Mouse (Mus musculus) liver, embryonic 12.5 days (tissue): ENCODE measurements around the gene Pfn3. TPM values are rescaled to one million over a fixed set of nuclear protein-coding genes. Genes with fewer than 3 reads are reported as not detected.

Source experiments
- ATAC-seq: fragments of 200-750 bp; cut with Nextera tagmentation; 2 replicates; pipeline ENCODE4 v1.8.0; 2017; ENCODE audit warnings: moderate number of reproducible peaks, mild to moderate bottlenecking, moderate library complexity
- H3K27ac ChIP-seq: fragments of 300-500 bp; sonication (generic); 2 replicates; pipeline ENCODE4 v1.5.1; 2016; ENCODE audit warnings: mild to moderate bottlenecking
- H3K27me3 ChIP-seq: fragments of 300-500 bp; sonication (generic); replicated peaks from 2 replicates; pipeline ENCODE4 v1.6.1; 2016; ENCODE audit warnings: mild to moderate bottlenecking, moderate library complexity
- H3K36me3 ChIP-seq: fragments of 300-500 bp; sonication (generic); 2 replicates; pipeline ENCODE4 v1.6.1; 2016; ENCODE audit warnings: mild to moderate bottlenecking, moderate library complexity
- H3K4me1 ChIP-seq: fragments of 300-500 bp; sonication (generic); 2 replicates; pipeline ENCODE4 v1.6.1; 2016
- H3K4me2 ChIP-seq: fragments of 300-500 bp; sonication (generic); 2 replicates; pipeline ENCODE4 v1.6.1; 2016; ENCODE audit warnings: mild to moderate bottlenecking, moderate library complexity
- H3K4me3 ChIP-seq: fragments of 300-500 bp; sonication (generic); 2 replicates; pipeline ENCODE4 v1.5.1; 2016; ENCODE audit warnings: mild to moderate bottlenecking, moderate library complexity
- H3K9ac ChIP-seq: fragments of 300-500 bp; sonication (generic); 2 replicates; pipeline ENCODE4 v1.6.1; 2016; ENCODE audit warnings: mild to moderate bottlenecking, moderate library complexity
- H3K9me3 ChIP-seq: fragments of 300-500 bp; sonication (generic); replicated peaks from 2 replicates; pipeline ENCODE4 v1.6.1; 2016; ENCODE audit warnings: mild to moderate bottlenecking, moderate library complexity
- WGBS: fragments of 180-500 bp; shearing (Covaris S2); methylation state at CpG from one replicate; pipeline ENCODE4 v1.1.7; 2016; ENCODE audit not compliant: insufficient replicate concordance; 5-methylcytosine and 5-hydroxymethylcytosine counted together
- microRNA-seq: library from miRNA; unstranded; fragments of <30 nt; microRNA quantifications from one replicate; pipeline ENCODE4, GENCODE M21; 2017
- polyA plus RNA-seq: library from polyadenylated mRNA; unstranded; fragments of >200 nt; fragmentation: Nextera tagmentation; extraction: Ambion mirVana; gene quantifications from 2 replicates; pipeline ENCODE4 v1.2.1, GENCODE M21; 2016

Gene Pfn3
- polyA plus RNA-seq, 1 experiment from 2014 or later: not detected

GRCm38 (mm10) chr13:55375877-55376276 lies 39.2 kb downstream of the Pfn3 start:
- H3K4me3 ChIP-seq: no peak overlapping the region
- 63% methylated on average over 2 of the region's 2 CpGs for WGBS
- H3K27me3 ChIP-seq: peaks cover 53% of the 10 kb centered on the region
- peaks cover 6% of the 10 kb centered on the region; the same call in 1 of the 2 replicates for H3K4me1 ChIP-seq
- H3K27ac ChIP-seq: no peak overlapping the region
- no peak for ATAC-seq
- H3K4me2 ChIP-seq: no peak overlapping the region
- H3K9ac ChIP-seq: no peak overlapping the region
- H3K9me3 ChIP-seq: no peaks in the 10 kb centered on the region
- H3K36me3 ChIP-seq: no peaks in the 10 kb centered on the region

- H3K27ac ChIP-seq: no peak overlapping the region
- peaks cover 19% of the 10 kb centered on the region for H3K4me1 ChIP-seq
- no peaks in the 10 kb centered on the region for H3K36me3 ChIP-seq
- H3K9me3 ChIP-seq: no peaks in the 10 kb centered on the region
- ATAC-seq: no peak
- peaks cover 45% of the 10 kb centered on the region for H3K27me3 ChIP-seq
- H3K4me3 ChIP-seq: no peak overlapping the region
- H3K4me2 ChIP-seq: no peak overlapping the region
- 54% methylated on average over 6 of the region's 6 CpGs for WGBS
- no peak overlapping the region for H3K9ac ChIP-seq
Measured at GRCm38 (mm10) chr13:55374206-55374924, 40.7 kb downstream of the Pfn3 start.

- H3K27me3 ChIP-seq: peaks cover 30% of the 10 kb centered on the region
- 47% methylated on average over 4 of the region's 5 CpGs for WGBS
- ATAC-seq: no peak
- H3K4me3 ChIP-seq: no peak overlapping the region
- H3K27ac ChIP-seq: no peak overlapping the region
- H3K9me3 ChIP-seq: no peaks in the 10 kb centered on the region
- no peak overlapping the region for H3K4me2 ChIP-seq
- no peaks in the 10 kb centered on the region for H3K36me3 ChIP-seq
- H3K4me1 ChIP-seq: peaks cover 37% of the 10 kb centered on the region
- H3K9ac ChIP-seq: no peak overlapping the region
Measured at GRCm38 (mm10) chr13:55371740-55372139, 43.3 kb downstream of the Pfn3 start.

- H3K9ac ChIP-seq: no peak overlapping the region
- peak overlapping the region; percentile 69; the same call in 1 of the 2 replicates for H3K4me2 ChIP-seq
- peaks cover 30% of the 10 kb centered on the region for H3K27me3 ChIP-seq
Measured at GRCm38 (mm10) chr13:55371007-55371681, 43.9 kb downstream of the Pfn3 start.

GRCm38 (mm10) chr13:55370234-55370633 lies 44.8 kb downstream of the Pfn3 start:
- ATAC-seq: 0 out of 2 replicates have a peak, but pooled peaks have one; percentile 7
- peak overlapping the region; percentile 44 for H3K4me3 ChIP-seq

More at GRCm38 (mm10) chr13:55371007-55371681, 43.9 kb downstream of the Pfn3 start:
- Histone ChIP-seq H3K4me1 (peaks cover 38% of the 10 kb centered on the region), H3K4me3 (no peak overlapping the region), H3K36me3 (no peaks in the 10 kb centered on the region), H3K27ac (no peak overlapping the region), H3K9me3 (no peaks in the 10 kb centered on the region)
- ATAC-seq: no peak
- WGBS: 55% methylated on average over 8 of the region's 8 CpGs

GRCm38 (mm10) chr13:55369531-55370114 lies 45.4 kb downstream of the Pfn3 start, which contains the start of gene Rgs14:
Rgs14 (plus strand) TSS chr13:55369732.
- peaks cover 38% of the 10 kb centered on the region for H3K4me1 ChIP-seq
- H3K9ac ChIP-seq: peak within 1 kb of the TSS; percentile 47
- WGBS: 14% methylated on average over 13 of the region's 13 CpGs
- ATAC-seq: peak; percentile 82
- H3K4me2 ChIP-seq: peak within 1 kb of the TSS; percentile 69
- H3K27ac ChIP-seq: peak within 1 kb of the TSS; percentile 58
- H3K4me3 ChIP-seq: peak within 1 kb of the TSS; percentile 44
- peaks cover 25% of the 10 kb centered on the region for H3K27me3 ChIP-seq
- H3K9me3 ChIP-seq: no peaks in the 10 kb centered on the region
- no peaks in the 10 kb centered on the region for H3K36me3 ChIP-seq

More at GRCm38 (mm10) chr13:55370234-55370633, 44.8 kb downstream of the Pfn3 start:
- peaks cover 38% of the 10 kb centered on the region for H3K4me1 ChIP-seq
- H3K9me3 ChIP-seq: no peaks in the 10 kb centered on the region
- H3K27me3 ChIP-seq: peaks cover 25% of the 10 kb centered on the region
- no peak overlapping the region for H3K27ac ChIP-seq
- H3K9ac ChIP-seq: peak overlapping the region; percentile 47
- H3K4me2 ChIP-seq: peak overlapping the region; percentile 69
- no peaks in the 10 kb centered on the region for H3K36me3 ChIP-seq
- 33% methylated on average over 3 of the region's 3 CpGs for WGBS

- Histone ChIP-seq H3K4me2 (no peak overlapping the region), H3K36me3 (no peaks in the 10 kb centered on the region), H3K4me3 (no peak overlapping the region), H3K9me3 (no peaks in the 10 kb centered on the region), H3K4me1 (peaks cover 38% of the 10 kb centered on the region), H3K27me3 (peaks cover 14% of the 10 kb centered on the region; the same call in 1 of the 2 replicates), H3K27ac (no peak overlapping the region), H3K9ac (no peak overlapping the region)
- WGBS: 65% methylated on average over 7 of the region's 7 CpGs
- ATAC-seq: no peak
Measured at GRCm38 (mm10) chr13:55368401-55368800, 46.6 kb downstream of the Pfn3 start.

Small RNA genes lying within 50 kb of the gene (microRNA-seq; reads per million reads assigned to microRNA genes)
- gene Mir6943: not detected

Other genes with a start within 250 kb of the Pfn3 start
- gene Nsd1, start 205.4 kb downstream of the Pfn3 start, polyA plus RNA-seq: 27.1 and 27.5 TPM in 2 replicates
- 290 and 318 TPM in 2 replicates for gene Prelid1, start 94.7 kb downstream of the Pfn3 start, polyA plus RNA-seq
- 57.6 and 64.1 TPM in 2 replicates for gene Rab24, start 93.3 kb downstream of the Pfn3 start, polyA plus RNA-seq
- 18.5 and 19.7 TPM in 2 replicates for gene Mxd3, start 85.4 kb downstream of the Pfn3 start, polyA plus RNA-seq
- gene Lman2, start 52.4 kb downstream of the Pfn3 start, polyA plus RNA-seq: 85.4 and 87.9 TPM in 2 replicates
- gene Rgs14, start 45.5 kb downstream of the Pfn3 start, polyA plus RNA-seq: 1.9 and 2.5 TPM in 2 replicates
- not detected in 2 replicates for gene Slc34a1, start 17.0 kb downstream of the Pfn3 start, polyA plus RNA-seq
- 55.9 and 57.0 TPM in 2 replicates for gene F12, start 11.6 kb upstream of the Pfn3 start, polyA plus RNA-seq
- gene Grk6, start 29.8 kb upstream of the Pfn3 start, polyA plus RNA-seq: 44.1 and 44.6 TPM in 2 replicates
- not detected in 2 replicates for gene Prr7, start 49.0 kb upstream of the Pfn3 start, polyA plus RNA-seq
- 24.2 and 27.0 TPM in 2 replicates for gene Dbn1, start 72.9 kb upstream of the Pfn3 start, polyA plus RNA-seq
- 44.3 and 45.2 TPM in 2 replicates for gene Pdlim7, start 98.4 kb upstream of the Pfn3 start, polyA plus RNA-seq
- gene Dok3, start 114.1 kb upstream of the Pfn3 start, polyA plus RNA-seq: 3.4 and 4.4 TPM in 2 replicates
- gene Ddx41, start 121.4 kb upstream of the Pfn3 start, polyA plus RNA-seq: 40.2 and 42.0 TPM in 2 replicates
- 15.9 and 17.5 TPM in 2 replicates for gene Fam193b, start 155.9 kb upstream of the Pfn3 start, polyA plus RNA-seq
- 73.8 and 75.8 TPM in 2 replicates for gene Tmed9, start 158.5 kb upstream of the Pfn3 start, polyA plus RNA-seq
- 10.6 and 11.3 TPM in 2 replicates for gene B4galt7, start 184.7 kb upstream of the Pfn3 start, polyA plus RNA-seq
- 19.1 and 20.9 TPM in 2 replicates for gene Caml, start 207.8 kb upstream of the Pfn3 start, polyA plus RNA-seq
- 28.2 and 30.2 TPM in 2 replicates for gene Ddx46, start 219.8 kb upstream of the Pfn3 start, polyA plus RNA-seq